ENCODE assay signal across 17 mouse cellular contexts in genomic region chr8:120247618-120248017, GRCm38 (mm10). TPM values are rescaled to one million over a fixed set of nuclear protein-coding genes. Genes with fewer than 3 reads are reported as not detected.
DNase-seq lines count a peak whose midpoint lies in the region; ATAC-seq and TF ChIP-seq lines count a peak whose summit lies in the region.
"Had no signal": no experiment of that assay in that cellular context is flagged by ENCODE, and none has a peak within 500 bp of the region (broad histone marks: within the 10 kb centered on the region; RNA-seq: fewer than 3 reads in every experiment).

No protein-coding gene starts in this region.

- no peaks in the 10 kb centered on the region for H3K4me1 ChIP-seq in kidney, adult 2 months (ENCODE audit: control insufficient read depth, insufficient read depth, low read length)
- H3K4me1 ChIP-seq in lung, embryonic 15.5 days, result peaks cover 55% of the 10 kb centered on the region
- peaks cover 6% of the 10 kb centered on the region; the same call in 1 of the 2 replicates for H3K4me1 ChIP-seq in stomach, postnatal 0 days (replicated peaks; ENCODE audit: control insufficient read depth, insufficient read depth)

- H3K9ac ChIP-seq in lung, embryonic 15.5 days, result no peak overlapping the region
- H3K9ac ChIP-seq in stomach, postnatal 0 days (ENCODE audit: low read length), result no peak overlapping the region
- H3K9ac ChIP-seq: embryonic facial prominence, embryonic 12.5 days; neural tube, embryonic 12.5 days had no signal

- WGBS in kidney, adult 2 months, result 81% methylated on average over 5 of the region's 5 CpGs
- WGBS in lung, embryonic 15.5 days, result 63% methylated on average over 5 of the region's 5 CpGs
- WGBS in stomach, postnatal 0 days, result 74% methylated on average over 5 of the region's 5 CpGs

- no peak for TF ChIP-seq POLR2A in kidney, adult 2 months (IDR thresholded peaks at IDR 0.05; ENCODE audit: low read depth, low read length)

- no peaks in the 10 kb centered on the region for H3K36me3 ChIP-seq in kidney, adult 2 months (ENCODE audit: control insufficient read depth, insufficient read depth, low read length)
- peaks cover 9% of the 10 kb centered on the region; the same call in 1 of the 2 replicates for H3K36me3 ChIP-seq in lung, embryonic 15.5 days
- no peaks in the 10 kb centered on the region for H3K36me3 ChIP-seq in stomach, postnatal 0 days (ENCODE audit: control insufficient read depth, insufficient read depth, low read length)

- no peaks in the 10 kb centered on the region for H3K9me3 ChIP-seq in lung, embryonic 15.5 days
- no peaks in the 10 kb centered on the region for H3K9me3 ChIP-seq in stomach, postnatal 0 days (ENCODE audit: control insufficient read depth, low read length)
- H3K9me3 ChIP-seq: embryonic facial prominence, embryonic 12.5 days; neural tube, embryonic 12.5 days had no signal

- no peaks in the 10 kb centered on the region for H3K27me3 ChIP-seq in kidney, adult 2 months (replicated peaks; ENCODE audit: control insufficient read depth, insufficient read depth, low read length)
- no peaks in the 10 kb centered on the region for H3K27me3 ChIP-seq in lung, embryonic 15.5 days
- no peaks in the 10 kb centered on the region for H3K27me3 ChIP-seq in stomach, postnatal 0 days (ENCODE audit: control insufficient read depth, insufficient read depth, low read length)
- H3K27me3 ChIP-seq: embryonic facial prominence, embryonic 12.5 days; neural tube, embryonic 12.5 days had no signal

- no peak for DNase-seq in kidney, adult 2 months
- DNase-seq in kidney, adult 18-20 months, result no peak
- DNase-seq in lung, postnatal 10 days, result no peak
- DNase-seq in ZHBTc4 (ENCODE audit: low read depth, low spot score), result peak; percentile 61
- DNase-seq in stomach, postnatal 0 days (ENCODE audit: low spot score), result no peak
- DNase-seq in heart, adult 18-20 months, result no peak
- DNase-seq: adrenal gland, adult 8-10 months; cerebellum, postnatal 25 days; kidney, postnatal 36 days; thymus, adult 2 months had no signal

- H3K27ac ChIP-seq in kidney, adult 2 months (ENCODE audit: insufficient read depth, low read depth, low read length), result no peak overlapping the region
- peak overlapping the region; percentile 56; the same call in 1 of the 2 replicates for H3K27ac ChIP-seq in lung, embryonic 15.5 days
- no peak overlapping the region for H3K27ac ChIP-seq in stomach, postnatal 0 days (replicated peaks)
- H3K27ac ChIP-seq: embryonic facial prominence, embryonic 12.5 days; forebrain, embryonic 10.5 days; neural tube, embryonic 12.5 days had no signal

- TF ChIP-seq EP300 in stomach, postnatal 0 days (optimal IDR thresholded peaks at IDR 0.05), result no peak

- H3K4me2 ChIP-seq in lung, embryonic 15.5 days, result no peak overlapping the region
- no peak overlapping the region for H3K4me2 ChIP-seq in stomach, postnatal 0 days (replicated peaks; ENCODE audit: low read depth)
- H3K4me2 ChIP-seq: embryonic facial prominence, embryonic 12.5 days; neural tube, embryonic 12.5 days had no signal

- TF ChIP-seq CTCF in kidney, adult 2 months (conservative IDR thresholded peaks at IDR 0.05; ENCODE audit: insufficient read depth, insufficient read length, low read depth, low read length), result peak; percentile 26; the same call in 1 of the 2 replicates
- TF ChIP-seq CTCF in stomach, postnatal 0 days (IDR thresholded peaks at IDR 0.05; ENCODE audit: low read depth), result peak; percentile 59

- no peak overlapping the region for H3K4me3 ChIP-seq in kidney, adult 2 months (ENCODE audit: insufficient read depth, low read depth, low read length)
- H3K4me3 ChIP-seq in lung, embryonic 15.5 days, result no peak overlapping the region
- H3K4me3 ChIP-seq in stomach, postnatal 0 days (ENCODE audit: low read depth, low read length), result no peak overlapping the region
- H3K4me3 ChIP-seq: embryonic facial prominence, embryonic 12.5 days; forebrain, embryonic 10.5 days; neural tube, embryonic 12.5 days had no signal

- ATAC-seq in lung, embryonic 15.5 days (ENCODE audit: borderline replicate concordance, extremely low read depth, low FRiP score, low TSS enrichment), result no peak
- ATAC-seq in stomach, postnatal 0 days (ENCODE audit: low FRiP score, low TSS enrichment), result no peak
- ATAC-seq: CD4-positive, CD25-positive, alpha-beta regulatory T cell, adult 4 months; inflammation-experienced regulatory T-cells, adult 6 months; midbrain, embryonic 16.5 days had no signal

RNA-seq across cellular contexts. Expression of gene Gse1, which starts 19.4 kb away (rescaled TPM):
- polyA plus RNA-seq in kidney, adult 2 months (2012; rRNA removed), result 14.8 and 15.6 TPM in 2 replicates
- 9.6 and 12.6 TPM in 2 replicates for polyA plus RNA-seq in lung, embryonic 15.5 days (2015; fragmentation: Nextera tagmentation; extraction: Ambion mirVana)
- 6.4 and 7.0 TPM in 2 replicates for polyA plus RNA-seq in stomach, postnatal 0 days (2015; fragmentation: Nextera tagmentation; extraction: Ambion mirVana)
- total RNA-seq in heart, adult 18-20 months (2021), result 10 to 100 TPM; 15.5 to 16.0 TPM
